ENCODE assay signal across 1 mouse cellular context in the genomic region with DNA sequence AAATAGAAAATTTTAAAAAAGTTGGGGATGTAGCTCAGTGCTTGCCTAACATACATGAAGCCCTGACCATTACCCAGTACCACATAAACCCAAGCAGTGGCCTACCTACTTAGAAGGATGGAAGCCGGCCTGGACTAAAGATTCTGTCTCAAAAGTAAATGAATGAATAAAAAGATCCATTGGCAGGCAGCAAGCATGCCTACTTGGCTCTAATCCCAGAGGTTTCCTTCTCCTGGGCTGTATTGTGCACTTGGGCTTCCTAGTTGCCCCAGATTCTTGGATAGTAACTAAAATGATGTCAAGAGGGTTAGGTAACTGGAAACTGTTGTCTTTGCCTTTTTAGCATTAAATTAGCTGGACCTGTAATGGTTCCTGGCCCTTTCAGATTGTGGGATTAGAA.
TF ChIP-seq lines count a peak whose summit lies in the region.

No protein-coding gene starts in this region.

TF ChIP-seq in CH12.LX, 34 proteins besides CTCF, POLR2A, EP300 and RAD21:
- TF ChIP-seq CHD1 (IDR thresholded peaks at IDR 0.05; ENCODE audit: low read depth, low read length), result no peak
- TF ChIP-seq MXI1 (IDR thresholded peaks at IDR 0.05; ENCODE audit: low read depth, low read length), result no peak
- no peak for TF ChIP-seq MEF2A (IDR thresholded peaks at IDR 0.05; ENCODE audit: borderline replicate concordance, low read depth, low read length)
- TF ChIP-seq E2F4 (IDR thresholded peaks at IDR 0.05; ENCODE audit: insufficient replicate concordance, low read depth, low read length), result no peak
- no peak for TF ChIP-seq SIN3A (IDR thresholded peaks at IDR 0.05; ENCODE audit: low read length)
- no peak for TF ChIP-seq MAX (IDR thresholded peaks at IDR 0.05; ENCODE audit: low read length)
- no peak for TF ChIP-seq ZMIZ1 (IDR thresholded peaks at IDR 0.05; ENCODE audit: low read depth, low read length)
- no peak for TF ChIP-seq NELFE (IDR thresholded peaks at IDR 0.05; ENCODE audit: low read depth, low read length)
- TF ChIP-seq ZC3H11A (IDR thresholded peaks at IDR 0.05; ENCODE audit: low read depth, low read length), result no peak
- no peak for TF ChIP-seq USF2 (conservative IDR thresholded peaks at IDR 0.05; ENCODE audit: low read depth, low read length)
- TF ChIP-seq JUN (IDR thresholded peaks at IDR 0.05; ENCODE audit: insufficient read depth, low read depth, low read length), result no peak
- TF ChIP-seq ZNF384 (IDR thresholded peaks at IDR 0.05; ENCODE audit: low read depth, low read length), result no peak
- no peak for TF ChIP-seq PAX5 (IDR thresholded peaks at IDR 0.05; ENCODE audit: low read length)
